Mouse (Mus musculus) liver, postnatal 0 days (tissue): Measurements from ENCODE around the gene Asb1.

ENCODE experiments used
- CTCF ChIP-seq: sonication (generic); IDR thresholded peaks from 2 replicates; pipeline ENCODE4 v1.5.1; 2016; ENCODE audit warnings: antibody characterized with exemption, low read depth
- EP300 ChIP-seq: IDR thresholded peaks from 2 replicates; pipeline ENCODE4 v1.6.1; 2016; ENCODE audit warnings: antibody characterized with exemption, low read depth, mild to moderate bottlenecking

GRCm38 (mm10) chr1:91562977-91563590, 22.7 kb downstream of the Asb1 start:
- peak; percentile 26; the same call in 1 of the 2 replicates for TF ChIP-seq CTCF
- no peak for TF ChIP-seq EP300
